Mouse (Mus musculus): ENCODE results near the gene Ssu2.

The Ssu2 gene

DNA sequence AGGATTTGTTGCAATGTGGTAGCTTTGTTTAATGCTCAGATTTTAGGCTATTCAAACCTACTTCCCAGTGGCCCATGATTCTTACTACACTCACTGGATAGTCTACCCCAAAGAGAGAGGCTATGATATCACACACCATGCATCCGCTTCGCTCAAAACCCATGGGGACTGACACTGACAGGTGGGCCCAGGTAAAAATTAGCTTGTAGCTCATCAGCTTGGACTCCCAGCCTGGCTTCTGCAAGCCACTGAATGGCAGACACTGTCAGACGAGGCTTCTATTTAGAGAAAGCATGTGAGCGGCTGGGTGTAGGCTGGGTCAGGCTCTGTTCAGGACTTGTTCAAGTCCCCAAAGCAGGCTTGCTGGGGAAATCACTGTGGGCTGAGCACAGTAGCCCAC, 37.4 kb downstream of the Ssu2 start:
- in situ Hi-C loops (cut with MseI, MboI): no loop called here

DNA sequence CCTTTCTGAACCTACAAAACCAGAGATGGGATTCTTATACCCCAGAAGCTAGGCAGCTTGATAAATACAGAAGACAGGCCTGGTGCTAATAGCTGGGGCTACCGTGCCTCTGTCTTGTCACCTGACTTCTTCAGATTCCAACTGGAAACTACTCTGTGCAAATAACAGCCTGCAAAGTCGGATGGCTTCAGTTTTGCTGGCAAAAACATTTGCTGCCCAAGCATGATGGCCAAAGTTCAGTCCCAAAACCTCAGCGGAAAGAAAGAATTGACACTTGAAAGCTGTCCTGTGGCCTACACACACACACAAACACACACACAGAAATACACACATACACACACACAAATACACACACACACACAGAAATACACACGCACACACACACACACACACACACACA, 48.8 kb downstream of the Ssu2 start:
- in situ Hi-C loops (cut with MseI, MboI): no loop called here

DNA sequence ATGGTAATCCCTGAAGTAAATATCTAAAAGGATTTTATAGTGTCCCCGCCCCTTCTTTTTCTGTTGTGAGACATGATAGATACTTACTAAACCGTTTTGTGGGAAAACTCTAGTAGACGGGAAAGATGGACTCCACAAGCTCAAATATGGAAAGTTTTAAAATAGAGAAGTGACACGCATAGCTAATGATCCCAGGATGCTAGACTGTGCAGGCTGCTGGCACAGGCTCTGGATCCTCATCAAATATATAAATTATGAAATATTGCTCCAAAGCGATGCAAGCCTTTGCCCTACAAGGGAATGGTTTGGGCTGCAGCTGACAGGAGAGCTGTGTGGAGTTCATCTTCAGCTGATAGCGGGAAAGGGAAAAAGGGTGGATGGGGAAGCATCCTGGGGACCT, 50.2 kb downstream of the Ssu2 start:
- in situ Hi-C loops (cut with MseI, MboI): no loop called here

DNA sequence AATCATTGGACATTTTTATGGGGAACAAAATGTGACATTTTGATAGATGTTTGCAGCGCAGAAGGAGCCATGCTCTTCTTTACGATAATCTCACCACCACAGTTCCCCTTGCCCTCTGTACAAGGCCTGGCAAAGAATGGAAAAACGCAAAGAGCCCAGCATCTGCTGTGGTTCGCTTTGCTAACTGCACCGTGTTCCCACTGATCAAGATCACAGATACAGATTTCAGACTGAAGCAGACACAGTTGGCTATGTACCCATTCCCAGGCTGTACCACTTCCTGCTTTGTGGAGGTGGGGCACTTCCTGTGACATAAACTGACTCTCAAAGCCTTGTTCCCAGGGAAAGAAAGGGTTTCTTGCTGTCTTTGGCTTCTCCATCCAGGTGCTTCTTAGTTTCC, 53.9 kb downstream of the Ssu2 start:
- in situ Hi-C loops (cut with MseI, MboI): no loop called here

DNA sequence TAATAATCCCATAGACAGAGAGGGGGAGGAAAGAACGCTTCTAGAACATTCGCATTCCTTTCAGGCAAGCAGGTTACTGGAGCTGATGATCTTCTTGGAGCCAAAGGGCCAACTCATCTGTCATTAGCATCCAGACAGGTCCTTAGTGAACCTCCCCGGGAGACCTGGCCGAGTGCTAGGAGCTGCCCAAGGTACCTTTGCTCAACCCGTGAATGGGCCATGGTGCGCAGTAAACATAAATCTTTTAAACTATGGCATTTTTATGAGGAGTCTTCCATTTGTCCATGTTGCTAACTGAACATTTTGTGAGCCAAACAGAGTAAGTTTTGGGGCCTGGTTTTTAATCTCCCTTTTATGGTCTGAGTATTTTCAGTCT, 56.6 kb downstream of the Ssu2 start:
- in situ Hi-C loops (cut with MseI, MboI): no loop called here

DNA sequence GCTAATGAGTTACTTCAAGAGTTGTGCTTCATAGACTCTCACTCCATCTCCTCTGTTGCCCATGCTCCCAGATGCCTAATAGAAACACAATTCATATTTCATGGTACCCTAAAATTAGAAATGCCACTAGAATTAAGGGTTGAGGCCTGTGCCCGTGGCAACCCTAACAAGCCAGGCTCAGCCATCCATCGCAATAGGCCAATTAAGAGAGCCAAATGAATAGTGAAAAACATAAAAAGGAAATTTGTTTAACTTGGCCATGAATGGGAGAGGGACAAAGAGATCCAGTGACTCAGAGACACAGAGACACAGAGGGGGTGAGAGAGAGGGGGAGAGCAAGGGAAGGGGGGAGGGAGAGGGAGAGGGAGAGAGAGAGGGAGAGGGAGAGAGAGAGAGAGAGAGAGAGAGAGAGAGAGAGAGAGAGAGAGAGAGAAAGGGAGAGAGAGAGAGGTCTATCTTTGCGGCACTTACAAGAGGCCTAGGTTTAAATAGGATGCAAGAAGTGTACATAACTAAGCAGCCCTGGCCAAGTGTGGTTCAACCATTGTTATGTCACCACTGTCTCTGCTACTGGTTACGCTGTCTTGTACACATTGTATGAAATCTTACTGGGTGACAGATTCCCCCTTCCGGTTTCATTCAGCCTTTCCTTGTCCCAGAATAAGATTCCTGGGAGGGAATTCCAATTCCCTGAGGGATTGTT, 57.2 kb downstream of the Ssu2 start:
- in situ Hi-C loops (cut with MseI, MboI): no loop called here

DNA sequence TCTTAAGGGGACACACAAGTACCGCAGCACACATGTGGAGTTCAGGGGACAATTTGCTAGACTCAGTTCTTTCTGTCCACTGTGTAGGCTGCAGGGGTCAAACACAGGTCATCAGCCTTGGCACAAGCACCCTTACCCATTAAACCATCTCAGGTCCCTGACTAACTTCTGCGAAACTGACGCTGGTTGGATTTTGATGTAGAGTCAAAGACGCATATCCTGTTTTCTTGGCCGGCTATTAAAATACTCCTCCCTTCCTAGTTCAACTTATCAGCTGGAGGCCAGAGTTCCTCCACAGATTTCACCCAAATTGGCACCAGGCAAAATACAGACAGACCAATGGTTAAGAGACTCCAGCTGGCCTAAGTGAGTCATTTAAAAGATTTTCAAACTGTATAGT, 60.0 kb downstream of the Ssu2 start:
- in situ Hi-C loops (cut with MseI, MboI): no loop called here

DNA sequence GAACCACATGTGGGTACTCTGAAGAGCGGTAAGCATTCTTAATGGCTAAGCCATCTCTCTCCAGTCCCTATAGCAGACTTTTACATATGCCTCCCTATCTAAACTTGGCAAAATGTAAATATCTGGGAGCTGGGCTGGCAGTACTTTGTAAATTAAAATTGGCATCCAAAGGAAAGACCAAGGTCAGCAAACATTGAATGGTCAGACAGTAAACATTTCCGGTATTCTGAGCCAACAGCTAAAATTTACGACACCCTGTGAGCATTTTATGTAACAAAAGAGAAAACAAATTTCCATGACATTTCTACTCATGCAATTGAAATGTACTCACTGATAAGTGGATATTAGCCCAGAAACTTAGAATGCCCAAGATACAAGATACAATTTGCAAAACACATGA, 62.6 kb downstream of the Ssu2 start:
- in situ Hi-C loops (cut with MseI, MboI): no loop called here

DNA sequence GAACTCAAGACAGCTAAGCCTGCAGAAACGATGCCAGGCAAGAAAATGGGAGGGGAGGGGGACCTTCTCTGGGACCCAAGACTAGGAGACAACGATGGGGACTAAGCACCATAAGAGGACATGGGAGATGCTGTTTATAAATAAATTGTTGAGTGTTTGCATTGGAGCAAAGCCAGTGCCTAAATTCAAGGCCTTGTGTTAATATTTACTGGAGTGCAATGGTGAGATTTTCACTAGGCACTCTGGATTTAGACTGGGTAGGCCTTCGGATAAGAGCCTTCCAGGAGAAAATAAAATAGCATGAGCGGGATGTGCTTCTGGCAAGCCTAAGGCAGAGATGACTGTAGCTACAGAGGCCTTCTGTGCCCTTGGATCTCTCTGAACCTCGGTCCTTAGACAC, 64.9 kb downstream of the Ssu2 start:
- in situ Hi-C loops (cut with MseI, MboI): no loop called here

DNA sequence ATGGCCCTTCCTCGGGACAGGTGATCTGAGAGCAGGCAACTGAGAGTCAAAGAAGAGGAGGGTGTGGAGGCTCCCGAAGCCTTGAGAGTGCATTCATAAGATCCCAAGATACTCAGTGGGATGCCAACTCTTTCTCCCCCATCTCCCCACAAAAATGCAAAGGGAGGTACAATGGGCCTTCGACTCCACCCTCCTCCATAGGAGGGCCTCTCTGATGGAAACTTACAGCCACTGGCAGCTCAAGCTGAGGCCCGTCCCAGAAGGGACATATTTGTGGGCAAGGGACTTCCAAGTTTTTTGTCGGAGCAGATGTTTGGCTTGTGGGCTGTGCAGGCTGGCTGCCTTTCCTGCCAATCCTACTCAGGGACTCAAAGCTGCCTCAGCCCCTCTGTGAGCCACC, 67.1 kb downstream of the Ssu2 start:
- in situ Hi-C loops (cut with MseI, MboI): no loop called here

DNA sequence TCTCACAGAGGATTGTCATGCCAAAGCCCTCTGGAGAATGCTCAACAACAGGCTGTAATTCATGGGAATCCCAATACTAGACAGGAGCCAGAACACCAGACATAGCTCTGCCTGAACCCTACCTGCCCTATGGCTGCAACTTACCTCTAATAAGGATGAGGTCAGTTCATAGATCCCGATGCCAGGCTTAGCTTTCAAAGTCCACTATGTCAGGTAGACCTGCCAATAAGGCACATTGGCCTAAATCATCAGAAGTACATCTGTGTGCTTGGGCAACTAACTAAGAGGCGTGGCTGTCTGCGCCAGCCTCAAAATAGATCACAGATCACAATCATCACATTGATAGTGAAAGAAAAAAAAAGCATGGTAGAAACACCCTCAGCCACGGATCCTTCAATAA, 68.4 kb downstream of the Ssu2 start:
- in situ Hi-C loops (cut with MseI, MboI): no loop called here

DNA sequence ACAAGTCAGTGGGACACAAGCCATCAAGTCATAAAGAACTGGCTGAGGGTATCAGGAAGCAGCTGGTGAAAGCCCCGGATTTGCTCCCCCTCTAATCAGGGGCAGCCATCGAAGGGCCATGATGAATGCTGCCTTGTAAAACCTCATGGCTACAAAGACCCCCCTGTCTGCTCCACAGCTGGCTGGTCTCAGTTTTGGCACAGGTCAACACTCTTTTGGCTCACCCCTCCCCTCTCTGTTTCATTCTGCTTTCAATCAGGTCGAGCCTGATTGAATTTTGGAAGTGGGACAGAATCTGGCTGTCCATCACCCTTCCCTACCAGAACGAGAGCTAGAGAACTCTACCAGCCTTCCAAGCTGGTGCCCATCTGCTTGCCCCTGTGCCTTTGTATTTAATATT, 76.4 kb downstream of the Ssu2 start:
- in situ Hi-C loops (cut with MseI, MboI): no loop called here

DNA sequence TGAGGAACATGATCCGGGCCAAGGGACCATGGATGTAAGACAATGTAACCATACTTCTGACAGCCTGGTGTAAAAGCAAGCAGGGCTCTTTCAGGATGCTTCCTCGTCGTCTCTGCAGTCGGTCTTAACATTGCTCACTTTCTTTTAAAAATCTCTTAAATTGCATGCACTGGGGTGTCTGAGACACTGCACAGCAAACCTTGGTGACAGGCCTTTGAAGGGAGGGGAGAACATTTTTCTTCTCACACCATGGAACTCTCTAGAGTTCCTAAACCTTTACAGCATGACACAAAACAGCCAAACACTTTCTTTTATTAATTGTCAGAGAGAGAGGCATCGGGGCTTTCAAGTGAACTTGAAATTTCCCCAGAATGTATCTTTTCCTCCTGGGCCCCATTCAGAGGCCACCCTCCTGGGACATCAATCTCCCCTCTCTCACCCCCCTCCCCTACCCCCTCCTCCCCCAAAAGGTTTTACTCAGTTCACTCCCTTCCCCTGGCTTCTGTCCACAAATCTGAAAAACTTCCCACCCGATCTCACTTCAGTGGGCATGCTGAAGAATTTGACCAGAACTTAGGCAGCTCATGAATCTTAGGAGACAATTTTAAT, 78.4 kb downstream of the Ssu2 start:
- in situ Hi-C loops (cut with MseI, MboI): no loop called here
